Mouse (Mus musculus) heart, adult 2 months (tissue): ENCODE measurements at regions not wholly inside any gene's neighbourhood (a gene's known extent, or its start where the extent isn't known, plus 50 kb on each side); places are given as distances from the start of the nearest gene placed in this dataset.

Experiments
- CTCF ChIP-seq: fragments of 200-600 bp; IDR thresholded peaks from 2 replicates; pipeline ENCODE4 v1.8.1; 2022; ENCODE audit warnings: antibody characterized with exemption, mild to moderate bottlenecking, moderate library complexity
- POLR2A ChIP-seq: fragments of 200-500 bp; IDR thresholded peaks from 2 replicates; pipeline ENCODE4 v1.6.1; 2011; ENCODE audit warnings: mild to moderate bottlenecking, low read depth, low read length, control low read depth; ENCODE audit not compliant: insufficient read depth

DNA sequence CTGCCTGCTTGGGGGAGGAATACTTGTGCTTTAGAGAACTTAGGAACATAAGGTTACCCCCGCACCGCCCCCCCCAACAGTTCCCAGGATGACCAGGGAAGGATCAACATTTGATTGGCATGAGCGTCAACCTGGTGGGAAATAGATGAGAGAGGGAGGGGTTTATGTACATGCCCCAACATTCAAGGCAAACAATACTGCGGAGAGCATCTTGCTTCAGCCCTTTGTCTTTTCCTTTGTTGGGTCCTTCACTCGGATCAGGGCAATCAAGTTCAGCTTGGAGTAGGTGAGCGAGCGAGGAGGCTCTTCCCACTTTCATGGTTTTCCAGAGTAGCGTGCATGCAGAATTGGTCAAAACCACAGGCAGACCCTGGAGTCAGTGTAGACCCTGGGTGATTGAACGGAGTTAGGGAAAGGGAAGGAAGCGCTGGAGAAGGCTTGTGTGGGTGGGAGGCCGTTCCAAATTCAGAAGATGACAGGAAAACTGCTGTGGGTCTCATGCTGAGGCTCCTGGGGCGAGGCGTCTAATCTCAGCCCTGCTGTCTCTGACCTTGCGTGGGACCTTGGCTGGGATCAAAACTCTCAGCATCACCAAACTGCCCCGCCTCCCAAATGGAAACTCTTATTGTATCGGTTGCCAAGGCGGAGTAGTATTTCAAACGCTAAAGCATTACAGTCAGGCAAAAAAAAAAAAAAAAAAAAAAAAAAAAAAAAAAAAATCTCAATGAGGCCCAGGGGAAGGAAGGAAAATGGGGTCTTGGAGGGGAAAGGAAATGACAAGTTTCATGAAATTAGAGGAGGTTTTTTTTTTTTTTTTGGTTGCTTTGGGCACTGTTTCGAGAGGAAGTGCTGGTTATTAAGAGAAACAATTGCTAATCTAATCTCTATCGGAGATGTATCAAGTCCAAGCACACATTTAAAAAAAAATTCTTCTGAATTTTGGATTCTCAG is 99.3 kb upstream of the Ado start:
- TF ChIP-seq CTCF (no peak), POLR2A (no peak)
